Mouse (Mus musculus): ENCODE results near the gene Atp6v1g2. TPM values are rescaled to one million over a fixed set of nuclear protein-coding genes. Genes with fewer than 3 reads are reported as not detected.
A peak's percentile ranks its signal among the peaks of the same experiment; 100 is the strongest.

Gene Atp6v1g2
- polyA plus RNA-seq, 1 experiment from 2014 or later, result 6.2 TPM

GRCm38 (mm10) chr17:35235614-35236389, 2.3 kb downstream of the Atp6v1g2 start, which contains the start of gene Nfkbil1:
Gene Nfkbil1 (minus strand): TSS chr17:35235792.
- Histone ChIP-seq H3K9me3 (replicated peaks; ENCODE audit: control insufficient read depth, low read length) (no peaks in the 10 kb centered on the region), H3K4me1 (ENCODE audit: control insufficient read depth, insufficient read depth, low read length) (no peaks in the 10 kb centered on the region), H3K27me3 (ENCODE audit: control insufficient read depth, insufficient read depth, low read length) (no peaks in the 10 kb centered on the region), H3K9ac (replicated peaks; ENCODE audit: low read length) (peak within 1 kb of the TSS; percentile 95), H3K4me2 (ENCODE audit: low read depth, low read length) (peak within 1 kb of the TSS; percentile 90), H3K36me3 (replicated peaks; ENCODE audit: control insufficient read depth, insufficient read depth, low read depth, low read length) (no peaks in the 10 kb centered on the region), H3K4me3 (ENCODE audit: low read depth, low read length) (peak within 1 kb of the TSS; percentile 51), H3K27ac (replicated peaks; ENCODE audit: low read depth, low read length) (peak within 1 kb of the TSS; percentile 87)
- under 1% methylated on average over 35 of the region's 35 CpGs for WGBS
- DNase-seq (ENCODE audit: low spot score), result peak; percentile 95
- peak; percentile 71 for ATAC-seq (replicated peaks; ENCODE audit: insufficient number of reproducible peaks, low FRiP score, low TSS enrichment, low read depth)

- DNase-seq (ENCODE audit: low spot score) (peak; percentile 93), ATAC-seq (replicated peaks; ENCODE audit: insufficient number of reproducible peaks, low FRiP score, low TSS enrichment, low read depth) (peak; percentile 60)
- WGBS, result 1% methylated on average over 18 of the region's 18 CpGs
- 0 out of 2 replicates have a peak overlapping the region, but pooled peaks have one; percentile 21 for H3K27ac ChIP-seq (replicated peaks; ENCODE audit: low read depth, low read length)
- no peaks in the 10 kb centered on the region for H3K36me3 ChIP-seq (replicated peaks; ENCODE audit: control insufficient read depth, insufficient read depth, low read depth, low read length)
- peak overlapping the region; percentile 51 for H3K4me3 ChIP-seq (ENCODE audit: low read depth, low read length)
- no peaks in the 10 kb centered on the region for H3K4me1 ChIP-seq (ENCODE audit: control insufficient read depth, insufficient read depth, low read length)
- H3K27me3 ChIP-seq (ENCODE audit: control insufficient read depth, insufficient read depth, low read length), result no peaks in the 10 kb centered on the region
- H3K9ac ChIP-seq (replicated peaks; ENCODE audit: low read length), result peak overlapping the region; percentile 15; the same call in 1 of the 2 replicates
- H3K4me2 ChIP-seq (ENCODE audit: low read depth, low read length), result peak overlapping the region; percentile 90
- H3K9me3 ChIP-seq (replicated peaks; ENCODE audit: control insufficient read depth, low read length), result no peaks in the 10 kb centered on the region
These were observed 2.9 kb downstream of the Atp6v1g2 start for GRCm38 (mm10) chr17:35236390-35236746.

DNA sequence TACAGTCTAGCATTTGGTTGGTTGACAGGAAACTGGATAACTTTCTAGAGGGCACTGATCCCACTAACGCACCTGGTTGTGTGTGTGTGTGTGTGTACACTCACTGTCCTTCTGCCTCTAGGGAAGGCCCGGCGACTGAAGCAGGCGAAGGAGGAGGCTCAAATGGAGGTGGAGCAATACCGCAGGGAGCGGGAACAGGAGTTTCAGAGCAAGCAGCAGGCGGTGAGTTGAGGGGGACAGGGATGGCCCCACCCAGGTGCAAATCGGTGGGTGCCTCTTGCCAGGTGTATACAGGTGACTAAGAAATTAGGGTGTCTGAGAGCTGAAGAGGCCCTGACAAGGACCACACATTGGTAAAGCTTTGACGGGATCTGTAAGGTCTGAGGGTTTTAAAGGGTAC, 3.5 kb downstream of the Atp6v1g2 start:
- Histone ChIP-seq H3K4me2 (ENCODE audit: low read depth, low read length) (no peak overlapping the region), H3K4me3 (ENCODE audit: low read depth, low read length) (no peak overlapping the region), H3K9ac (replicated peaks; ENCODE audit: low read length) (no peak overlapping the region), H3K27ac (replicated peaks; ENCODE audit: low read depth, low read length) (no peak overlapping the region), H3K4me1 (ENCODE audit: control insufficient read depth, insufficient read depth, low read length) (no peaks in the 10 kb centered on the region), H3K36me3 (replicated peaks; ENCODE audit: control insufficient read depth, insufficient read depth, low read depth, low read length) (no peaks in the 10 kb centered on the region), H3K27me3 (ENCODE audit: control insufficient read depth, insufficient read depth, low read length) (no peaks in the 10 kb centered on the region), H3K9me3 (replicated peaks; ENCODE audit: control insufficient read depth, low read length) (no peaks in the 10 kb centered on the region)
- no peak for ATAC-seq (replicated peaks; ENCODE audit: insufficient number of reproducible peaks, low FRiP score, low TSS enrichment, low read depth)
- WGBS, result 79% methylated on average over 9 of the region's 9 CpGs
- DNase-seq (ENCODE audit: low spot score), result no peak

- Histone ChIP-seq H3K4me3 (ENCODE audit: low read depth, low read length) (no peak overlapping the region), H3K27me3 (ENCODE audit: control insufficient read depth, insufficient read depth, low read length) (no peaks in the 10 kb centered on the region), H3K9ac (replicated peaks; ENCODE audit: low read length) (no peak overlapping the region), H3K4me2 (ENCODE audit: low read depth, low read length) (no peak overlapping the region), H3K9me3 (replicated peaks; ENCODE audit: control insufficient read depth, low read length) (no peaks in the 10 kb centered on the region), H3K27ac (replicated peaks; ENCODE audit: low read depth, low read length) (no peak overlapping the region), H3K36me3 (replicated peaks; ENCODE audit: control insufficient read depth, insufficient read depth, low read depth, low read length) (no peaks in the 10 kb centered on the region), H3K4me1 (ENCODE audit: control insufficient read depth, insufficient read depth, low read length) (no peaks in the 10 kb centered on the region)
- ATAC-seq (replicated peaks; ENCODE audit: insufficient number of reproducible peaks, low FRiP score, low TSS enrichment, low read depth), result no peak
- DNase-seq (ENCODE audit: low spot score), result no peak
- 81% methylated on average over 12 of the region's 12 CpGs for WGBS
These were observed 4.0 kb downstream of the Atp6v1g2 start for GRCm38 (mm10) chr17:35237504-35237903.

DNA sequence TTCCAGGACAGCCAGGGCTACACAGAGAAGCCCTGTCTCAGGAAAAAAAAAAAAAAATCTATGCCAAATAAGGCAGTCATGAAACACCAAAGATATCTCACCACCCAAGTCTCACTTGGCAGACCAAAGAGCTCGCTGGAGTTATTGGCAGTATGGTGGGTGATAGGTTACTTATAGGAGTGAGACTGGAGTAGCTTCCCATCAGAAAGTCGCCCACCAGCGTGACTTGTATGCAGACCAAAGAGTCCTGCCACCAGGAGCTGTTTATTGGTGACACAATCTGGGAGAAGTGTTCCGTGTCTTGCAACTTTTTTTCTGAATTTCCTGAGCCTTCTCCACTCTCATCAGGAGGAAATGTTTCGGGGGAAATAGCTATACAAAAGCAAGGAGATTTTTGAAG, 6.2 kb downstream of the Atp6v1g2 start:
- no peak for DNase-seq (ENCODE audit: low spot score)
- no peak overlapping the region for H3K4me2 ChIP-seq (ENCODE audit: low read depth, low read length)
- 87% methylated on average over 5 of the region's 5 CpGs for WGBS
- no peak overlapping the region for H3K4me3 ChIP-seq (ENCODE audit: low read depth, low read length)
- H3K27ac ChIP-seq (replicated peaks; ENCODE audit: low read depth, low read length), result no peak overlapping the region
- no peak for ATAC-seq (replicated peaks; ENCODE audit: insufficient number of reproducible peaks, low FRiP score, low TSS enrichment, low read depth)
- no peak overlapping the region for H3K9ac ChIP-seq (replicated peaks; ENCODE audit: low read length)
- no peaks in the 10 kb centered on the region for H3K27me3 ChIP-seq (ENCODE audit: control insufficient read depth, insufficient read depth, low read length)
- H3K9me3 ChIP-seq (replicated peaks; ENCODE audit: control insufficient read depth, low read length), result no peaks in the 10 kb centered on the region
- H3K36me3 ChIP-seq (replicated peaks; ENCODE audit: control insufficient read depth, insufficient read depth, low read depth, low read length), result peaks cover 5% of the 10 kb centered on the region
- peaks cover 3% of the 10 kb centered on the region for H3K4me1 ChIP-seq (ENCODE audit: control insufficient read depth, insufficient read depth, low read length)

DNA sequence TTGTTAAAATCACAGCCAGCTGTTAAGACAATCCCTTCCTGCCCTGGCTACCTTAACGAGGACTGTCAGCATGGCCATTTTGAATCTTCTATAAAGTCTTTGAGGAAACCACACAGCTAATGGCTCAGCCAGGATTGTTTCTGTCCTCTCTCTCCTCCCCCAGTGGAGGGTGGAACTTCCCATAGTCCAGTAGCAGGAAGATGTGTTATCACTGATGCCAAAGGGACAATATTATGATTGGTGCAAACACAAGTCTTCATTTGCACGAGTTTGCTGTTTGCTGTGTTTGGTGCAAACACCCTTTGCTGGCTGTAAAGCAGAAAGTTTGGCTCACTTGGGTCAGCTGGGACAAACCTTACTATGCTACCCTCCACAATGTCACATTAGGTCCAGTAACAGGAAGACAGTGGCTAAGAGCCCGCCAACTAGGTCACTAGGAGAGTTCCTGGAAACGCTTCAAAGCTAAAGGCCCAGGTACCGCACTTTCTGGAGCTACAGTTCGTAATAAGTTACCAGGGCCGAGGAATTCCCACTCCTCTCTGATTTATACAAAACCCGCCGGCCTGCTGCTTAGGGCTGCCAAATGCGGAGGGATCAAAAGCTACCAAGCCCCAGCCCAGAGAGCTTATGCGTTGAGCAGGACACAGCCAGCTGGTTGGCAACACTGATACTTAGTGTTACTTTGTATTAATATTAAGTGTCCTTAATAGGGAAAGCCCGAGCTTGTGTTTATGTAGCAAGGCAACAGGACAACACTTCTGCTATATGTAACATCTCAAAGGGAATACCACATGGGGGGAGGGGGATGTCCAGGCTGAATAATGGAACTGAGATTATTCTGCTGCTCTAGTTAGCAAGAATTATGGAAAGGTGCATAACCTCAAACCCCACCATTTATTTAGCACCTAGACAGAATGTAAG, 7.2 kb downstream of the Atp6v1g2 start:
- 33% methylated on average over 12 of the region's 12 CpGs for WGBS
- peak overlapping the region; percentile 93 for H3K4me3 ChIP-seq (ENCODE audit: low read depth, low read length)
- H3K9ac ChIP-seq (replicated peaks; ENCODE audit: low read length), result peak overlapping the region; percentile 52
- H3K27me3 ChIP-seq (ENCODE audit: control insufficient read depth, insufficient read depth, low read length), result no peaks in the 10 kb centered on the region
- DNase-seq (ENCODE audit: low spot score) (no peak), ATAC-seq (replicated peaks; ENCODE audit: insufficient number of reproducible peaks, low FRiP score, low TSS enrichment, low read depth) (0 out of 2 replicates have a peak, but pooled peaks have one; percentile 0)
- no peaks in the 10 kb centered on the region for H3K9me3 ChIP-seq (replicated peaks; ENCODE audit: control insufficient read depth, low read length)
- H3K27ac ChIP-seq (replicated peaks; ENCODE audit: low read depth, low read length), result peak overlapping the region; percentile 52
- H3K4me2 ChIP-seq (ENCODE audit: low read depth, low read length), result peak overlapping the region; percentile 88
- peaks cover 12% of the 10 kb centered on the region for H3K36me3 ChIP-seq (replicated peaks; ENCODE audit: control insufficient read depth, insufficient read depth, low read depth, low read length)
- H3K4me1 ChIP-seq (ENCODE audit: control insufficient read depth, insufficient read depth, low read length), result peaks cover 5% of the 10 kb centered on the region

GRCm38 (mm10) chr17:35241305-35242014, 8.0 kb downstream of the Atp6v1g2 start, which contains the start of gene Ddx39b:
Gene Ddx39b (plus strand): TSS chr17:35241746.
- DNase-seq (ENCODE audit: low spot score) (peak; percentile 97), ATAC-seq (replicated peaks; ENCODE audit: insufficient number of reproducible peaks, low FRiP score, low TSS enrichment, low read depth) (peak; percentile 92)
- Histone ChIP-seq H3K27me3 (ENCODE audit: control insufficient read depth, insufficient read depth, low read length) (no peaks in the 10 kb centered on the region), H3K4me1 (ENCODE audit: control insufficient read depth, insufficient read depth, low read length) (peaks cover 5% of the 10 kb centered on the region), H3K36me3 (replicated peaks; ENCODE audit: control insufficient read depth, insufficient read depth, low read depth, low read length) (peaks cover 20% of the 10 kb centered on the region), H3K4me2 (ENCODE audit: low read depth, low read length) (peak within 1 kb of the TSS; percentile 88), H3K9me3 (replicated peaks; ENCODE audit: control insufficient read depth, low read length) (no peaks in the 10 kb centered on the region), H3K27ac (replicated peaks; ENCODE audit: low read depth, low read length) (peak within 1 kb of the TSS; percentile 98), H3K9ac (replicated peaks; ENCODE audit: low read length) (peak within 1 kb of the TSS; percentile 100), H3K4me3 (ENCODE audit: low read depth, low read length) (peak within 1 kb of the TSS; percentile 93)
- under 1% methylated on average over 69 of the region's 69 CpGs for WGBS

All from embryonic facial prominence, embryonic 11.5 days (tissue).